Mouse (Mus musculus) common myeloid progenitor, adult 5-6 weeks (primary cell): ENCODE measurements around the gene Stpg4. TPM values are rescaled to one million over a fixed set of nuclear protein-coding genes. Genes with fewer than 3 reads are reported as not detected.
A peak's percentile ranks its signal among the peaks of the same experiment; 100 is the strongest.

ENCODE experiments used
- ATAC-seq: replicated peaks from 2 replicates; pipeline ENCODE4 v1.8.0; 2016; ENCODE audit warnings: low read depth, mild to moderate bottlenecking, moderate TSS enrichment, inconsistent platforms; ENCODE audit not compliant: poor library complexity, severe bottlenecking
- total RNA-seq: library from RNA; stranded (forward); fragments of 200-1000, 187-1606 nt; gene quantifications from 2 replicates; pipeline ENCODE4 v1.2.3, GENCODE M21; 2017

The Stpg4 gene
- total RNA-seq, 1 experiment from 2014 or later: not detected

DNA sequence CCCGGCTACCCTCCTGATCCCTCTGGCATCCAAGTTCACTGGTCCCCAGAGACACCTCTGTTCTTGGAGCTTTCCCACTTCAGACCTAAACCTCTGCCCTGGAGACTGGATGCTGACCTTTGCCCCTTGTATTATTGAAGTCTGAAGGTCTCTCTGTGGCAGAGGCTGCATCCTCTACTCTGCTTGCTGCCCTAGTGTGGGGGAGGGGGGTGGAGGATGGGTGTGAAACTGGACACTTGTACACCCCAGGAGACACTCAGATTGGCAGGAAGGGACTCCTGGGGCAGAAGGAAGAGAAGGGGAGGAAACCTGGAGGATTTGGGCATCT is 74.7 kb downstream of the Stpg4 start:
- no peak for ATAC-seq

DNA sequence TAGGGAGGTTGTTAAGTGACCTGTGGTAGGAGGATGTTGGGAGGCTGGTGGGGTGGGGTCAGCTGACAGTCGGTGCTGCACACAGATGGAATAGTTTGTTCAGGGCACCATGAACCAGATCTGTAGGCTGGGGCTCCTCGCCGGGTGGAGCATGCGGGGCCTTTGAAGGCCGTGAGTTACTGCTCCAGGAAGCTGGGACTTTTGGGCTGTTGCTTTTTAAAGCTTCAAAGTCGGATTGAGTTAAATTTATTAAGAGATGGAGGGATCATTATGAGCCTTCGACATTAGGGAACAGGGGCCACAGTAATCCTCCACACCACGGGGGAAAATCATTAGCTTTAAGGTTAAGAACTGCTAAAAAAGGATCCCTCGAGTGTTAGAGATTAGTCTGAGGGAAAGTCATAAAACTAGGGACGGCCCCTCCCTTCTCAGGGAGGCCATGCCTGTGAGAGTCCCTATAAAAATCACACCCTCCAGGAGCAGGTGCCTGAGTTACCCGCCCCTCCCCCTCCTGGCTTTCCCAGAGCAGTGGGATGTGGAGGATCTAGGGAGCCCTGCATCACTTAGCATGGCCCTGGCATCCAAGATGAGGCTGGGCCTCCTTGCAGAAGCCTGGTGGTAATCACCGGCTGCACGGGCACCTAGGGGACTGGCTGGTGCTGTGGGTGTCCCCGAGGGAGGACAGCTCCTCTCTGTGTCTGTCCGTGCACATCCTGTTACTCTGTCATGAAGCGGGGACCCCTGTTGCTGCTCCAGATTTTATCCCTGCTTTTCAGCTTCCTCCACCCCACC is 75.2 kb downstream of the Stpg4 start:
- no peak for ATAC-seq

DNA sequence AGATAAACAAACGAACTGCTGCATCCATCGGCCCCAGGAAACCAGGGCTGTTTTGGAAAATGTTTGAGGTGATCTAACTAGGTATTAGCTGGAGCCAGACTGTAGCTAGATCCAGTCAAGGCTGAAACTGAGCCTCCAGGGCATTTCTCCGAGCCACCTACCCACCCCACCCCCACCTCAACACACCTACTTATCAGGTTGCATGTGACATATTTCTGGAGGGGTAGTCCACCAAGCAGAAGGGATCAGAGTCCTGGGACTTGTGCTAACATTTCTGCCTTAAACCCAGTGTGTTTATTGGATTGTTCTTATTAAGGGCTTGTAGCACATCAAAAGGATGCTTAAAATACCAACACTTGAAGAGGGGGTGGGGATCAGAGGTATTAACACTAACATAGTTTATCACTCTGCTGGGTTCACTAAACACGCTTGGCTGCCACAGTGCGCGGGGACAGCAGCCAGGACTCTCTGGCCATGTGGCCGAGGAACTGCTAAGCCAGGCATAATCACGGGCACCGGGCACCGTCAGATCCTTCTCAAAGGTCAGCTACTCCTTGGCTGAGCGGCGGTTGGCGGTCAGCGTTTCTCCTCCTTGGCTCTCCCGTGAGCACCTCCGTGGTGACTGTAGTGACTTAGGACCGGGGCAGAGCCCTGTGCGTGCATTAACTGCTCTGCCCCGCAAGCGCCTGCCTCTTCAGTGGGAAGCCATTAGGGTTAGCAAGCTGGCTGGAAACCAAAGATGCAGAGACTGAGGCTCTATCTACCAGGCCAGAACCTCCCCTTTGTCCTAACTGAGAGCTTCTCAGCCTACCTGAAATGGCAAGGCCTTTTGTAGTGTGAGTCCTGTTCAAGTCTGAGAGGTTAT is 76.1 kb downstream of the Stpg4 start:
- no peak for ATAC-seq

DNA sequence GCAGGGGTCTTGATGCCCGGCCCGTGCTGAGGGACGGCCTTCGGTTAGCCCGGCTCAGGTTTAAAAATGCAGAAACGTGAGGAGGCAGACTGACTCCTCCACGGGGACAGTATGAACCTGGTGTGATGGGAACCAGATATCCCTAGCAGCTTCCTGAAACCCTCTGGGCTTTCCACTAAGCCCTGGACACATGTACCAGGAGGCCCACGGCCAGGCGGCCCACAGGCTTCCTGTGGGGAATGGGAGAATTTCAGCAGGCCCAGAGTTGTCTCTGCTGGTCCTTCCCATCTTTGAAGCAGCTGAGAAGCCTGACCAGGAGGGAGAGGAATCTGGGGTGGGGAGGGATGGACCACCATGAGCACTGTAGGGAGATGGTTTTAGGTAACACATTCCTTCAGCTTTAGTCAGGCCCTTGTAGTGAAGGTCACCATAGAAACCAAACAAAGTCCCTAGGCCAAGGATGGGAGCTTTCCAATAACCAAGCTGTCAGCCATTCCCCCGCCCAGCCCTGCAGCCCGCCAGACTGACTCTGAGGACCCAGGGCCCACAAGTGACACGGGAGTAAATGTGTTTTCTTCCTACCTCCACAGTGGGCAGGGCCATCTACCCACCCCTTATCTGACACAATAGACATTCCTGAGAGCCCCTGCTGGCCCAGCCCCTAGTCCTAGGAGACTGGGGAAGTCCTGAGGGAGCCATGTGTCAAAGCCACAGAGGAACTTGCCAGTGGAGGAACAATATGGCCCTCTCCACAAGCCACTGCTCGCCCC is 76.9 kb downstream of the Stpg4 start:
- peak; percentile 59 for ATAC-seq

DNA sequence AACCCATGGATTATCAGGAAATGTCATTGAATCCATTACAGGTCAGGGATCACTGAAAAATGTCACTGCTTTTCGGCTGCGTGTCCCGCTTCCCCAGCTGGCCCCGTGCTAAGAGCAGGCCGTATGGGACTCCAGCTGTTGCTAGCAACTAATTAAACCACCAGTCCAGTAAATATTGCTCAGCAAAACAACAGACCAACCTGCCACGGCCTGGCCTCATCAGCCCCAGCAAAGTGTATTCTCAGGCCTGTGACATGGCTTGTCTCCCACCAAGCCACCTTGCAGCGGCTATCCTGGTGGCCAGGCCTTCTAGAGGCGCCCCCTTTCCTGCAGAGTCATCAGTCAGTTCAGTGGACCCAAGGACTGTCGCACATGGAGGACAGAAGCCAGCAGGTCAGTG is 78.0 kb downstream of the Stpg4 start:
- ATAC-seq: no peak

GRCm38 (mm10) chr17:87349069-87349468 is 78.5 kb downstream of the Stpg4 start:
- ATAC-seq: no peak

- ATAC-seq: no peak
Measured at GRCm38 (mm10) chr17:87348353-87348752, 79.2 kb downstream of the Stpg4 start.

GRCm38 (mm10) chr17:87345252-87345593 is 82.3 kb downstream of the Stpg4 start:
- ATAC-seq: no peak

DNA sequence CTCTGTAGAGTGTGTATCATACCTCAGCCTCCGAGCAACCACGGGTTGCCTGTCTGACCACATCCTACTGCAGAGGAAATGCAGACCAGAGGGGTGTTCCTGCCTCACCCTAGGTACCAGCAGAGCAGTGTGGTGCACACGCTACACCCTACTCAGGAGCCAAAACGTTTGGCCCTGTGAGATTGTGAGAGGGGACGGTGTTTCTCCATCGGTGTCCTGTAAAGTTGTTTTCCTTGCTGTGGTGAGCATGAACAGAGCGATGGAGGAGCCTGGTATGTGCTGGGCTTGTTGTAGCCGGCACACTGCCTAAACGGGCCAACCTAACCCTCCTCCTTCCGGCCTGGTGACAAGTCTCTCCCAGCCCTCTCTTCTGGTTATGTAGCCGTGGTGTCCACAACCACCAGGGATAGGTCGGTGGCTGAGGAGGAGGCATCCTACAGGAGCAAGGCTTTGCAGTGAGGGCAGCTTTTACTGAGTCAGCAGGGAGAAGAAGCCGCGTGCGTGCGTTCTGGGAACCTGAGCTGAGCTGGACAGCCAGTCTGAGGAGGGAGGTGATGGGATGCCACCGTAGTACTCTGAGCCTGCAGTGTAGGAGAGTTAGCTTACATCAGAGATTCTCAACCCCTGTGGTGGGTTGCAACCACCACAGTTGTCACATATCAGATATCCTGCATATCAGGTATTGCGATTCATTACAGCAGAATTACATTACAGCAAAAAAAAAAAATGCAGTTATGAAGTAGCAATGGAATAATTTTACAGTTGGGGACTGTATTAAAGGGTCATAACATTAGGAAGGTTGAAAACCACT is 82.9 kb downstream of the Stpg4 start:
- ATAC-seq: peak; percentile 90

- no peak for ATAC-seq
Measured at GRCm38 (mm10) chr17:87343060-87343703, 84.4 kb downstream of the Stpg4 start.

Other genes with a start within 250 kb of the Stpg4 start
- gene Mcfd2, start 161.8 kb downstream of the Stpg4 start, total RNA-seq: 56.1 and 58.4 TPM in 2 replicates
- gene Ttc7, start 144.9 kb downstream of the Stpg4 start, total RNA-seq: 42.8 and 78.2 TPM in 2 replicates
- 1,176 and 1,253 TPM in 2 replicates for gene Calm2, start 19.2 kb upstream of the Stpg4 start, total RNA-seq
- not detected in 2 replicates for gene Epcam, start 208.2 kb upstream of the Stpg4 start, total RNA-seq
- 124 and 131 TPM in 2 replicates for gene Msh2, start 244.6 kb upstream of the Stpg4 start, total RNA-seq